Mouse (Mus musculus): Measurements from ENCODE around the gene Obsl1. TPM values are rescaled to one million over a fixed set of nuclear protein-coding genes. Genes with fewer than 3 reads are reported as not detected.

The Obsl1 gene
- total and polyA plus RNA-seq, 2 experiments from 2014 or later: 22.9 to 43.7 TPM

DNA sequence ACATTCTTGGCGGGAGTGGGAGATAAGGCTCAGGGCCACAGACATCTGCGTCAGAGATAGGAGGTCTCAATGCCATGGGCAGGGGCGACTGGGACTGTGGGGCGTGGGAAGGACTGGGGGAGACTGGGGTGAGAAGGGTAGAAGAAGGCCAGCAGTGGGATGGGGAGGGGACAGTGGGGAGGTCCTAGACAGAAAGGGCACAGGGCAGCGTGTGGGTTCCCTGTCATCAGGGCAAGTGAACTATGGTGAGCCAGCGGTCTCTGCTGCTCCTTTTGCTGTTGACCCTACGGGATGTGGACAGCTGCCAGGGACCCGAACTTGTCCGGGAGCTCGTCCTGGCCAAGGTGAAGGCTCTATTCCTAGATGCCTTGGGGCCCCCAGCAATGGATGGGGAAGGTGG is 754 bp upstream of the Obsl1 start, which contains the start of gene Inha:
Gene Inha (plus strand): TSS at position 72 of the 400 bp plus-strand sequence.
- Histone ChIP-seq H3K9ac (peak within 1 kb of the TSS; percentile 95), H3K4me3 (ENCODE audit: low read depth, low read length) (peak within 1 kb of the TSS; percentile 82), H3K4me1 (ENCODE audit: insufficient read depth) (peaks cover 9% of the 10 kb centered on the region; the same call in 1 of the 2 replicates), H3K27me3 (ENCODE audit: insufficient read depth, low read length) (no peaks in the 10 kb centered on the region), H3K9me3 (ENCODE audit: low read length) (no peaks in the 10 kb centered on the region), H3K36me3 (ENCODE audit: insufficient read depth) (no peaks in the 10 kb centered on the region; the same call in 1 of the 2 replicates), H3K27ac (ENCODE audit: low read depth, low read length) (peak within 1 kb of the TSS; percentile 88), H3K4me2 (ENCODE audit: low read depth) (peak within 1 kb of the TSS; percentile 94)
- no peak for TF ChIP-seq CTCF (IDR thresholded peaks at IDR 0.05; ENCODE audit: low read depth)
- no peak for ATAC-seq
- 81% methylated on average over 10 of the region's 10 CpGs for WGBS
- no peak for DNase-seq

DNA sequence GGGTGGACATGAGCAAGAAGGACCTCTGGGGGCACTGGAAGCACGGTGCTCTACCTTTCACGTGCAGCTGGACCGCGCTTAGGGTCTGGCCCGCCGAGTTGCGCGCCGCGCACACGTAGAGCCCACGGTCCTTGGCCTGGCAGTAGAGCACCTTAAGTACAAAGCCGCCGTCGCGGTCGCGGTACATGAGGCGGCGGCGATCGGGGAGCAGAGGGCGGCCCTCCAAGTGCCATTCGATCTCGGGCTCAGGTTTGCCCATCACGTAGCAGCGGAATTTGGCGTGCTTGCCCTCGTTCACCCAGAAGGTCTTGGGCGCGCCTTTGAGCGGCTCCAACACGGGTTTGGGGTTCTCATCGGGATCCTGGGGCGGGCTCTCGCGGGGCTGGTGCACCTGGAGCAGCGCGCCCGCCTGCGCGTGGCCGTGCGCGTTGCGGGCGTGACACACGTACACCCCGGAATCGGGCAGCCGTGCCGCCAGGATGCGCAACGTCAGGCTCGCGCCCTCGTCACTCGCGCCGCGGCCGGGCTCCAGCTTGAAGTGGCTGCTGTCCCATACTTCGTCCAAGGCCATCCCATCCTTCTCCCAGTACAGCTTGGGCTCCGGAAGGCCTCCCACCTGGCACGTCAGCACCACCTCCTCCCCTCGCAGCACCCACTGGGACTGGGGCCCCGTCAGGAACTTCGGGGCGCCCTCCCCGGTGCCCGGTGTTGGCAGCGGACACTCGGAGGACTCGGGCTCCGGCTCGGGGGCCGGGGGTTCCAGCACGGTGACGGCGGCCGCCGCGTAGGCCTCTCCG is 895 bp downstream of the Obsl1 start:
- Histone ChIP-seq H3K27ac (ENCODE audit: low read depth, low read length) (peak overlapping the region; percentile 88), H3K4me2 (ENCODE audit: low read depth) (peak overlapping the region; percentile 94), H3K9ac (peak overlapping the region; percentile 95), H3K36me3 (ENCODE audit: insufficient read depth) (peaks cover 11% of the 10 kb centered on the region), H3K9me3 (ENCODE audit: low read length) (no peaks in the 10 kb centered on the region), H3K27me3 (ENCODE audit: insufficient read depth, low read length) (no peaks in the 10 kb centered on the region), H3K4me3 (ENCODE audit: low read depth, low read length) (peak overlapping the region; percentile 82), H3K4me1 (ENCODE audit: insufficient read depth) (peaks cover 9% of the 10 kb centered on the region; the same call in 1 of the 2 replicates)
- peak; percentile 91 for DNase-seq
- TF ChIP-seq CTCF (IDR thresholded peaks at IDR 0.05; ENCODE audit: low read depth): peak; percentile 18; the same call in 1 of the 2 replicates
- peak; percentile 93 for ATAC-seq
- WGBS: 3% methylated on average over 77 of the region's 84 CpGs

DNA sequence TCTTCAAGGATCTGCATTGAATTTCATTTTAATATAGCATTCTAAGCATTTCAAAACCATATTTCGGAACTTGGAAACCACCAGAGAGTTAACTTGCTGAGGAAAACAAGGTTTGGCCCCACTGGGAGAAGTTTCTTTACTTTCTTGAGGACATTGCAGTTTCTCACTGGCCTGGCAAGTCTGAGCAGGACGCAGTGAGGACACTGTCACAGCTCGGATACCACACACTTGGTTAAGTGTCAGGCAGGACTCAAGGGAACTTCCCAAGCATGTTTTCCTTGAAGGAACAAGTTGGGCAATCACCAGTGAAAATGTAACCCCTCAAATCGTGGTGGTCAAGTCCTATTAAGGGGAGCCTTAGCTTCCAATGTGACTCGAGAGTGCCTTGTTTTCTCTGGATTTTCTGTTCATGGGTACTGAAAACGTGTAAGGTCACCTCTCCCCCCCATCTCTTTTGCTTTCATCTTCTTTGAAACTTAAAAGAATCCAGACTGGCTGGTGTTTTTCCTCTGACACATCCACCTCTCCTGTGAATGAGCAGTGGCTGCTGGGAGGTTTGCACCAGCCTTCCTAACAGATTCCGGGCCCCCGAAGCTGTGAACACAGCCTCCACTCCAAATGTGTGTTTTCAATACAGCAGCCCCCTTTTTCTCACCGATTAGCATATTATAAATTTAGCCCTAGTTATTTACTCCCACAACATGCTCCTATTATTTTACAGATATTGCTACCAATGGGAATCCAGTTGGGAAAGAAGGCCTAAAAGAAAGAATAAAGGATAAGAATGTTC is 1.8 kb downstream of the Obsl1 start:
- ATAC-seq (no peak), DNase-seq (peak; percentile 32)
- peaks cover 9% of the 10 kb centered on the region; the same call in 1 of the 2 replicates for H3K4me1 ChIP-seq (ENCODE audit: insufficient read depth)
- peaks cover 19% of the 10 kb centered on the region for H3K36me3 ChIP-seq (ENCODE audit: insufficient read depth)
- no peak overlapping the region for H3K27ac ChIP-seq (ENCODE audit: low read depth, low read length)
- peak overlapping the region; percentile 95 for H3K9ac ChIP-seq
- H3K9me3 ChIP-seq (ENCODE audit: low read length): no peaks in the 10 kb centered on the region
- H3K27me3 ChIP-seq (ENCODE audit: insufficient read depth, low read length): no peaks in the 10 kb centered on the region
- H3K4me2 ChIP-seq (ENCODE audit: low read depth): peak overlapping the region; percentile 94
- TF ChIP-seq CTCF (IDR thresholded peaks at IDR 0.05; ENCODE audit: low read depth): no peak
- WGBS: 57% methylated on average over 9 of the region's 9 CpGs
- H3K4me3 ChIP-seq (ENCODE audit: low read depth, low read length): peak overlapping the region; percentile 82

DNA sequence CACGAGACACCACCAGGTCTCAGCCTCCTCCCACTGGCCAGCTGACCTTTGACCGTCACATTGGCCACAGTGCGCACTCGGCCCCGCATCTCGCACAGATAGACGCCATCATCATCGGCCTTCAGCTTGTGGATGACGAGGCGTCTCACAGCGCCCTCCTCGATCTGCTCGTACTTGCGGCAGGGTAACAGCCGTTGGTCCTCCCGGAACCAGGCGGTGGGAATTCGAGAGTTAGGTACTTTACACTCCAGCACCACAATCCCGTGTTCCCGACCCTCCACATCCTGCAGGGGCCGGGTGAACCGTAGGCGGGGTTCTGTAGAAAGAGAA is 2.6 kb downstream of the Obsl1 start:
- Histone ChIP-seq H3K4me3 (ENCODE audit: low read depth, low read length) (no peak overlapping the region), H3K27me3 (ENCODE audit: insufficient read depth, low read length) (no peaks in the 10 kb centered on the region), H3K27ac (ENCODE audit: low read depth, low read length) (no peak overlapping the region), H3K36me3 (ENCODE audit: insufficient read depth) (peaks cover 22% of the 10 kb centered on the region), H3K4me2 (ENCODE audit: low read depth) (no peak overlapping the region), H3K9me3 (ENCODE audit: low read length) (no peaks in the 10 kb centered on the region), H3K4me1 (ENCODE audit: insufficient read depth) (peaks cover 9% of the 10 kb centered on the region; the same call in 1 of the 2 replicates), H3K9ac (no peak overlapping the region)
- DNase-seq (no peak), ATAC-seq (no peak)
- no peak for TF ChIP-seq CTCF (IDR thresholded peaks at IDR 0.05; ENCODE audit: low read depth)
- 76% methylated on average over 23 of the region's 23 CpGs for WGBS

DNA sequence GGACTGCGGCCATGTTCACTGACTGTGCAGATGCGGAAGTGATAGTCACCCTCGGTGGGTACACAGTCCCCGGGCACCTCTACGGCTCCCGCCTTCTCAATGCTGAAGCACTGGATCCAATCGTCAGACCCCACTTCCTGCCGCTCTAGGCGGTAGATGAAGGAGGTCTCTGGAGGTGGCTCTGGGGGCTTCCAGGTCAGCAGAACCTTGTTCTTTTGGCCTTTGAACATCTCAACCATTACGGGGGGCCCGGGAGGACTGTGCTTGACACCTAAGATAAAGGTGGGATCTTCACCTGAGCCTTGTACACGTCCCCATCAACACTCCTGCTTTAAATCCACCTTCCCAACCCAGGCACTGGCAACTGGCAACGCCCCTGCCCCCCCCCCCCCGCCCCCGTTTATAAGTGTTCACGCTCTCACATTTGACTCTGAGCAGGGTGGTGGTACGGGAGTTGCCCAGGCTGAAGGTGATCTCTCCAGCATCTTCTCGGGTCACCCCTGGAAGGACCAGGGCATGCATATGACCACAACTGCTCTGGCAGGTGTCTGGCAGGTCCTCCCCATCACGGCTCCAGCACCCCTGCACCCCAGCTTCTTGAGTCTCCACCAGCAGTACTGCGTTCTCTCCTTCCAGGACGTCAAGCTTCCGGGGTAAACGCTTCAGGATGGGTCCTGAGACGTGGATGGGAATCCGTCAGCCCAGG is 3.2 kb downstream of the Obsl1 start:
- H3K4me2 ChIP-seq (ENCODE audit: low read depth): no peak overlapping the region
- TF ChIP-seq CTCF (IDR thresholded peaks at IDR 0.05; ENCODE audit: low read depth): no peak
- H3K27me3 ChIP-seq (ENCODE audit: insufficient read depth, low read length): no peaks in the 10 kb centered on the region
- H3K4me3 ChIP-seq (ENCODE audit: low read depth, low read length): no peak overlapping the region
- 92% methylated on average over 25 of the region's 25 CpGs for WGBS
- H3K9me3 ChIP-seq (ENCODE audit: low read length): no peaks in the 10 kb centered on the region
- ATAC-seq (no peak), DNase-seq (no peak)
- no peak overlapping the region for H3K27ac ChIP-seq (ENCODE audit: low read depth, low read length)
- H3K36me3 ChIP-seq (ENCODE audit: insufficient read depth): peaks cover 26% of the 10 kb centered on the region
- no peak overlapping the region for H3K9ac ChIP-seq
- H3K4me1 ChIP-seq (ENCODE audit: insufficient read depth): peaks cover 9% of the 10 kb centered on the region; the same call in 1 of the 2 replicates

DNA sequence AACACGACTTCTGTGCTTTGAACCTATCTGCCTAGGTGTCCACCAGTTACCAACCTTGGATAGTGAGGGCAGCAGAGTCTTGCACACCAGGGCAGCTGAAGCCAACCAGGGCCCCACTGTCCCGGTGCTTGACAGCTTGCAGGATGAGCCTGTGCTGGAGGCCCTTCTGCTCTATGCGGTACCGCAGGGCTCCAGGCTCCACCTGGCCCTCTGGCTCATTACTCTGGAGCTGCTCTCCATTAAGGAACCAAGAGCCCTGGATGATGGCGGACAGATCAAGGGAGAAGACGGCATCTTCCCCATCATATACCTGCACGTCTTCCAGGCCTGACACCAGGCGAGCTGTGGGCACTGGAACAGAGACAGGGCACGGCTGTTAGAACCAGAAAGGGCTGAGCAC is 4.3 kb downstream of the Obsl1 start:
- 96% methylated on average over 9 of the region's 9 CpGs for WGBS
- DNase-seq: no peak
- no peaks in the 10 kb centered on the region for H3K27me3 ChIP-seq (ENCODE audit: insufficient read depth, low read length)

More for the DNA sequence above, 4.3 kb downstream of the Obsl1 start:
- peaks cover 9% of the 10 kb centered on the region; the same call in 1 of the 2 replicates for H3K4me1 ChIP-seq (ENCODE audit: insufficient read depth)
- peaks cover 34% of the 10 kb centered on the region for H3K36me3 ChIP-seq (ENCODE audit: insufficient read depth)
- H3K9me3 ChIP-seq (ENCODE audit: low read length): no peaks in the 10 kb centered on the region
- H3K4me3 ChIP-seq (ENCODE audit: low read depth, low read length): no peak overlapping the region
- no peak overlapping the region for H3K27ac ChIP-seq (ENCODE audit: low read depth, low read length)
- TF ChIP-seq CTCF (IDR thresholded peaks at IDR 0.05; ENCODE audit: low read depth): no peak
- no peak for ATAC-seq
- no peak overlapping the region for H3K4me2 ChIP-seq (ENCODE audit: low read depth)
- H3K9ac ChIP-seq: no peak overlapping the region

All from forebrain, postnatal 0 days (tissue).